Mouse (Mus musculus) cerebellum, adult 2 months (tissue): ENCODE data around the gene Rbks.

Source experiments
- CTCF ChIP-seq: fragments of 200-500 bp; IDR thresholded peaks from 2 replicates; pipeline ENCODE4 v1.5.1; 2011; ENCODE audit warnings: low read depth, mild to moderate bottlenecking, control low read depth, low read length, moderate library complexity, borderline replicate concordance; ENCODE audit not compliant: insufficient read depth
- POLR2A ChIP-seq: fragments of 200-500 bp; IDR thresholded peaks from 2 replicates; pipeline ENCODE4 v1.6.1; 2011; ENCODE audit warnings: low read length, control low read depth, borderline replicate concordance; ENCODE audit not compliant: insufficient read depth

DNA sequence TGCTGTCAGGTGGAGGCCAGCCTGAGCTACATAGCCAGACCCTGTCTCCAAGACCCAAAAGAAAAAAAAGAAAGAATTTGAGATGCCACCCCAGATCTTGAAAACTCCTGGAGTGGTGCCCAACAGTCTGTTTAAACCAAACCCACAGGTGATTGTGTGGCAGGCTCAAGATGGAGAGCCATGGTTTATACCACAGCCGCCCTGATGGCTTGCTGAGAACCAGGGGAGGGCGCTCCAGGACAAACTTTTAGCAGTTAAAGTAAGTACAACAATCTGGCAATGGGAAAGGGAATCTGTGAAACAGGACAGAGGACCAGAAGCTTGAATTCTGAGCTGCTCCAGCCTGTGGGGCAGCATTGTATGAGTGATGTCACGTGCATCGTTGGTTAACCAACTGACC is 98.8 kb downstream of the Rbks start:
- 0 out of 2 replicates have a peak, but pooled peaks have one; percentile 22 for TF ChIP-seq CTCF
- no peak for TF ChIP-seq POLR2A
